Mouse (Mus musculus) lung, adult 2 months (tissue): ENCODE results near the gene Hadhb. TPM values are rescaled to one million over a fixed set of nuclear protein-coding genes. Genes with fewer than 3 reads are reported as not detected.

Experiments used
- DNase-seq: peaks from one replicate; pipeline ENCODE4 v3.0.0; 2022
- H3K4me1 ChIP-seq: fragments of 200-500 bp; 2 replicates; pipeline ENCODE4 v1.6.1; 2011; ENCODE audit warnings: low read length; ENCODE audit not compliant: control insufficient read depth, insufficient read depth
- H3K4me3 ChIP-seq: fragments of 200-500 bp; replicated peaks from 2 replicates; pipeline ENCODE3; 2011; ENCODE audit warnings: low read depth, mild to moderate bottlenecking, control low read depth, low read length; ENCODE audit errors: extremely low read depth
- CTCF ChIP-seq: fragments of 200-500 bp; IDR thresholded peaks from 2 replicates; pipeline ENCODE4 v1.5.1; 2011; ENCODE audit warnings: mild to moderate bottlenecking, low read length, control low read depth; ENCODE audit not compliant: insufficient read depth
- POLR2A ChIP-seq: fragments of 200-500 bp; IDR thresholded peaks from 2 replicates; pipeline ENCODE4 v1.6.1; 2011; ENCODE audit warnings: low read depth, mild to moderate bottlenecking, control low read depth, low read length, borderline replicate concordance; ENCODE audit errors: extremely low read depth
- whole genome bisulfite sequencing: fragments of 180-500 bp; shearing (Covaris S2); methylation state at CpG from one replicate; pipeline ENCODE4 v1.1.7; 2018; 5-methylcytosine and 5-hydroxymethylcytosine counted together
- polyA plus RNA-seq: library from polyadenylated mRNA; depleted of rRNA; stranded (reverse); fragments of >200 nt; gene quantifications from 2 replicates; pipeline ENCODE4 v1.2.3, GENCODE M21; 2012

Hadhb gene
- polyA plus RNA-seq, 1 experiment = 112 TPM

DNA sequence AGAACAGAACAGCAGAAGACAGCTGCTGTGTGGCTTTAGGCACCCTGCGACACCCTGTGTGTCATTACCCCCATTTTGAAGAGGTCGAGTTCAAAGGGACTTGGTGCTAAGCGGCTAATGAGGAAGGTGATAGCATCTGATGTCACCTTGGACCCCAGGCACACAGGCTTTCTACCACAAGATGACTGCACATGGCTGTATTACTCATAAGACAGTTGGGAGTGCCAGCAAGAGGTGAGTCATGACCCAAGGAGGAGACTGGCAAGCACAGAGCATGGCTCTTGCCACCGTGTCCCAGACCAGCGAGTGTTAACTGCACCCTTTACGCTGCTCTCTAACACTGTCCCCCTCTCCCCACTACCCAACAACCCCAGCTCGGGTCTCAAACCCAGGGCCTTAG, 28.3 kb upstream of the Hadhb start:
- no peak for DNase-seq
- Histone ChIP-seq H3K4me1 (no peaks in the 10 kb centered on the region), H3K4me3 (no peak overlapping the region)
- 81% methylated on average over 7 of the region's 7 CpGs for WGBS
- TF ChIP-seq POLR2A = no peak

DNA sequence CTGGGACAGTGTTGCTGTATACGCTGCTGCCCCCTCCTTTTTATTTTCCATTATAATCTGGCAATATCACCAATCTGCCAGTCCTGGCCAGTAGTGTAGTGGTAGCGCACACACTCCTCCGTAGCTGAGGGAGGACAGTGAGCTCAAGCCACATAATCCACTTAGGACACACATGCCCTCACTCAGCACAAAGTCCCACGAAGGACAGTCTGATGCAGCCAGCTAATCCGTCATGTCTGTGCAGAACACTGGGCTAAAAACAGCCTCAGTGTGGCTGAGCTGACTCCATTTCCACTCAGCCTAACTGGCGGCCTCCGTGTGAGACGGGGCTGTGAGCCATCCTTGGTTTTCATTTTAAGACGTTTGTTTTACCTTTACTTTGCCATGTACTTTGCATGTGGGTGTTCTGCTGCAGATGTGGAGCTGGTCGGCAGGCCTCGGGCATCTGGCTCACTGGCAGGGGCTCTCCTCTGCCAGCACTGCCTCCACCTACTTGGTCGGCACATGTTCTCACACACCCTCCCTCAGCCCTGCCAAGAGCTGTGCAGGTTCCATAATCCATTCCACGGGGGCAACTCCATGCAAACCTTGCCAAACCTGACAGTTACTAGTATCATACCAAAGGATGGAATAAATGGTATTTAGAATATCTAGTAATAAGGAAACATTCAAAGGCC, 27.0 kb upstream of the Hadhb start:
- Histone ChIP-seq H3K4me1 (no peaks in the 10 kb centered on the region), H3K4me3 (no peak overlapping the region)
- TF ChIP-seq POLR2A = no peak
- no peak for TF ChIP-seq CTCF
- WGBS = 89% methylated on average over 13 of the region's 13 CpGs
- DNase-seq = no peak

DNA sequence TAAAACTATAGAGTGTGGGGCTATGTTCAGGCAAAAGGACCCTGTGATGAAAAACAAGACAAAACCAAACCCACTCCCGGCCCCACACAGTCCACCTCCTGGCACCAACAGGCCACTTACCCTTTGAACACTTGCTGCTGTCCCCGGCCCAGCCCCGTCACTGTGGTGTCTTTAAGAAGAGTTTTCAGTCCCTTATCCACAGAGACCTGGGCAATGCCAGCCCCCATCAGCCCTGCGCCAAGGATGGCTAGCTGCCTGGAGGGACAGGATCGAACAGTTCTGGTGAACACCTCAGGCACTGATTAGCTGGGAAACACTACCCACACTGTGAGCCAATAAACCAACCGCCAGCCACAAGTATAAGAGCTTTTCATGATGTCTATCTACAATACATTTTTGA, 26.4 kb upstream of the Hadhb start:
- no peak for DNase-seq
- WGBS = 95% methylated on average over 6 of the region's 6 CpGs
- Histone ChIP-seq H3K4me1 (no peaks in the 10 kb centered on the region), H3K4me3 (no peak overlapping the region)
- no peak for TF ChIP-seq POLR2A
- TF ChIP-seq CTCF = no peak

DNA sequence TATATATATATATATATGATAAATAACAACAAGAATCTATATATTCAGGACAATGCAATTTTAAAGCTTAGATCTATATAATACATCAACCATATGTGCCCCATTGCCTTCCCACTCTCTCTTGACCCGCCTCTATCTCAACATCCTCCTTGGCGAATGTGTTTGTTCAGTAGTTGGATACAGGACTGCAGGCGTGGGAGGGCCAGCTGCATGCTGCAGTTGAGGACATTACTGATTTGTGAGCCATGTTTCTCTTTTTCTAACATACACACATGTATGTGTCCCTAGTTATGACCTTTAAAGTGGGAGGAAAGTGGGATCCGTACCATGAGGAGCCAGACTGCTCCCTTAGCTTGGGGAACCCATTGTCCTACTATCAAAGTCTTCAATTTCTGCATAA, 23.8 kb upstream of the Hadhb start:
- 81% methylated on average over 4 of the region's 4 CpGs for WGBS
- TF ChIP-seq POLR2A (no peak), CTCF (no peak)
- Histone ChIP-seq H3K4me1 (no peaks in the 10 kb centered on the region), H3K4me3 (no peak overlapping the region)
- no peak for DNase-seq

DNA sequence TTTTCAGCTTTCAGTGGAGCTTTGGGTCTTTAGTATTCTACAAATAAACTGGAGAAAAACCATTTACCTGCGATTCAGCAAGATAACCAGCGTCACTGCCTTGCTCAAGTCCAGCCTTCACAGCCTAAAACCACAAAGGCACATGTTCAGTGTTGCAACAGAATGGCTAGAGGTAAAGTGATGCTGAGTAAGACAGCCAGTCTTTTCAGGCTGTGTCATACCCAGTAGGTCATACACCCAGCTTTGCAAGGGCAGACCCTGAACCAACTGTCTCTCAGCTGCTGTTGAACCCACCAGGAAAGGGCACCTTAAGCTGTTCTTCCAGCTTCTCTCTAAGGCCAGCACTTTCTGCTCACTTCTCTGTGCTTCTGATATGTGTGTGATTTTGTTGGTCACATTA, 22.9 kb upstream of the Hadhb start:
- DNase-seq = no peak
- WGBS = 87% methylated on average over 2 of the region's 2 CpGs
- TF ChIP-seq POLR2A (no peak), CTCF (no peak)
- Histone ChIP-seq H3K4me3 (no peak overlapping the region), H3K4me1 (no peaks in the 10 kb centered on the region)

DNA sequence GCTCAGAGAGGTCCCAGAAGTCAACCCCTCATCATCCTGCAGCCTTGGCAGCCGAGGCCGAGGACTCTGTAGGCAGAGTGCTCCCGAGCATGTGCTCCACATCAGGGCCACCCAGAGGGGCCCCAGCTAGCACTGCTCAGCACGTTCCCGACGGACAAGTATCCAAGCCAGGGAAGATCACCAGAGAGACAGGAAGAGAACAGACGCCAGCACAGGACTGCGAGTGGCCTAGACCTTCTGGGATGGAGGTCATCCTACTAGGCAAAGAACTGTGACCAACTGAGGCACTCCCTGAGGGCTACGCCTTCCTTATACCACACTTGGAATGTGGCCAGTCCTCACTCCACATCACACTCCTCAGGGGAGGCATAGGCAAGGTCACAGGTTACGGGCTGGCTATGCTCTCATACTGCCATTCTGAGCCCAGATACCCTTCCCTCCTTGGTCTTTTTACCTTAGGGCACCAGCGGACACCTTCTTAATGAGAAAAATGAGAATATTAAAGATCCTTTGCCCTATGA, 19.3 kb upstream of the Hadhb start:
- TF ChIP-seq CTCF (no peak), POLR2A (no peak)
- H3K4me3 ChIP-seq = no peak overlapping the region
- no peaks in the 10 kb centered on the region for H3K4me1 ChIP-seq
- DNase-seq = no peak
- 90% methylated on average over 11 of the region's 11 CpGs for WGBS

DNA sequence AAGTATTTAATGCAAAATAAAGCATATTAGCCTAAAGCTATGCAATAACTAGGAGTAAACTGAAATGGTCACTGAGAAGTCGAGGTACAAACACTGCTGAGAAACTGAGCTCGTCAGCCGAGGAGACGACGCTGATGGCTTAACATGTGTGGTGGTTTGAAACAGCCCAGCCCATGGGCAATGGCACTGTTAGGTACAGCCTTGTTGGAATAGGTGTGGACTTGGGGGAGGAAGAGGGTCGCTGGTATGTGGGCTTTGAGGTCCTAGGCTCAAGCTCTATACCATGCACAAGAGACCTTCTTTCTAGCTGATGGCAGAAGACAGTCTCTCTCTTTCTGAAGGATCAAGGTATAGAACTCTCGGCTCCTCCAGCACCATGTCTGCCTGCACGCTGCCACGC, 17.8 kb upstream of the Hadhb start:
- Histone ChIP-seq H3K4me3 (no peak overlapping the region), H3K4me1 (no peaks in the 10 kb centered on the region)
- TF ChIP-seq CTCF (no peak), POLR2A (no peak)
- 93% methylated on average over 9 of the region's 9 CpGs for WGBS
- DNase-seq = no peak

DNA sequence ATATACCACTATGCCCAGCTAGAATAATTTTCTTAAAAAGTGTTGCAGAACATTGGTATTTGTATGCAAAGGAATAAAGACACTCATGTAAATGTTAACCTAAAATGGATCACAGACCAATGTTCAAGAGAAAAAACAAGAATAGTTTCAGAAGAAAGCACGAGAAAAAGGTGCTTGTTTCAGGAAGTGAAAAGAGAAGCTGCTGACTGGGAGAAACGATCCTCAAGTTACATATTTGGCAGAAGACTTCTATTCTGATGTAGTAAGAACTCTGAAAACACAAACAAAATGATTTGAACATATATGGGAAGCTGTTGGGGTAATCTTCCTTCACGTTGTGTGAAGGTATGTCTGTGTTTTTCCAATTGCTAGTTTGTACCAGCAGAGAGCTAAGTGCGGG, 16.9 kb upstream of the Hadhb start:
- 82% methylated on average over 4 of the region's 4 CpGs for WGBS
- no peak for DNase-seq
- Histone ChIP-seq H3K4me3 (no peak overlapping the region), H3K4me1 (no peaks in the 10 kb centered on the region)
- TF ChIP-seq CTCF (no peak), POLR2A (no peak)

DNA sequence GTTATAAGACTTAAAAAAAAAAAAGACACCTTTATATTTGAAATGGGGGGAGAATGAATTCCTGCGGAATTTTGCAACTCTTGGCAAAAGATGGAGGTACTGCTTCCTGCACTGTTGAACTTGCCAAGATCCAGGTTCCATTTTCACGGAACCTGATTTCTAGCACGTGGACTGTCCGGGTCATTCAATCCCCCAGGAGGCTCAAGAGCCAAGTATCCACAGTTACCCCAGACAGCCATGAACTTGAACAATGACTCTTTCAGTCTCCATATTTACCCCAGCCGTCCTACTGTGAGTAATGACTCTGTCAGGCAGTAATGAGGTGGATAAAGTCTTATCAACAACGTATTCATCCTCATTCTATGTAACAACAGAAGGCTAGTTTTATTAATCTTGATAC, 8.5 kb upstream of the Hadhb start:
- DNase-seq = no peak
- 78% methylated on average over 6 of the region's 6 CpGs for WGBS
- no peaks in the 10 kb centered on the region for H3K4me1 ChIP-seq
- H3K4me3 ChIP-seq = no peak overlapping the region
- TF ChIP-seq POLR2A (no peak), CTCF (no peak)

DNA sequence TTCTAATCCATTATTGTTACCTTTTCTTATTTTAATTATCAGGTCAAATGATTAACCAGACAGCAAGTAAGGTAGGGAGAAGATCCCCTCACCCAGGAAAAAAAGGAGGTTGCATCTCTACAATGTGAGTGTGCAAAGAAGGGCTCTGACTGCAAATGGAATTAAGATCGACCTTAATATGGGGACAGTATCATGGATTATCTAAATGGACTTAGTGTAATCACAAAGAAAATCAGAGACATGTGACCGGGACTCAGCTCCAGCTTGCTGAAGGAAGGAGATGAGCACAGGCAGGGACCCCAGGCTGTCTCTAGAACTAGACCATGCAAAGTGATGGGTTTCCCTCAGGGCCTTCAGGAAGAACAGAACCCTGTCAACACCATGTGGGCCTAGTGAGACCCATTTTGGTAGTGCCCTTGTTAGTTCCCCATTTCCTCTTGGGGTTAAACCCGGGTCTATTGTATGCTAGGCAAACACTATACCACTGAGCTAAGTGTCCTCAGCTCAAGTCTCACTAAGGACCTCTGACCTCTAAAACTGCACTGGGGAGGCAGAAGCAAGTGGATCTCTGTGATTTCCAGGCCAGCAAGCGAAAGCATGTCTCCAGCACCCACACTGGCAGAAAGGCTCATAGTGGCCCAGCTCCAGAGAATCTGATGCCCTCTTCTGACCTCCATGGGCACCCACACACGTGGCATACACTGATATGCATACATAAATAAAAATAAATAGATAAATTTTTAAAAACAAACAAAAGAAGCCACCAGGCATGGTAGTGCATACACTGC, 6.7 kb upstream of the Hadhb start:
- no peak for DNase-seq
- Histone ChIP-seq H3K4me1 (no peaks in the 10 kb centered on the region), H3K4me3 (no peak overlapping the region)
- TF ChIP-seq CTCF (no peak), POLR2A (no peak)
- WGBS = 75% methylated on average over 5 of the region's 5 CpGs

DNA sequence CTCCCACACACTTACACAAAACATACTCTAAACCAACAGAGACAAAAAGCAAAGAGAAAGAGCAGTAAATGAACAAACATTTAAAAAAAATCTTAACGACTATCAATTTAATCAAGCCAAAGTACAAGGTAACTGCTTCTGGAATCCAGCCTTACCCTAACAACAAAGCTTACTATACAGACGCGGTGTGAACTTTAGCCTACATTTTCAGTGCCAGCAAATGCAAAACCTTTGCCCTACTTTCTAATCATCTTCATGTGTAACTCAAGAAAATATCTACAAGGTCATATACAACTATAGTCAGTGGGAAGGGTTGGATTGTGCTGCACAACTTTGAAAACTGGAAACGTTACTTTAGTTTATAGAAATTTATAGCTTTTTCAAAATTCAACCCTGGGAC, 3.0 kb upstream of the Hadhb start:
- DNase-seq = no peak
- 48% methylated on average over 4 of the region's 4 CpGs for WGBS
- no peak for TF ChIP-seq POLR2A
- no peak for TF ChIP-seq CTCF
- Histone ChIP-seq H3K4me3 (no peak overlapping the region), H3K4me1 (no peaks in the 10 kb centered on the region; the same call in none of the 2 replicates)
